Mouse (Mus musculus): ENCODE measurements around the gene Gsk3b.

GRCm38 (mm10) chr16:38236936-38237585 lies 148.3 kb downstream of the Gsk3b start:
- TF ChIP-seq CTCF (IDR thresholded peaks at IDR 0.05; ENCODE audit: low read depth, low read length) (no peak), POLR2A (IDR thresholded peaks at IDR 0.05; ENCODE audit: extremely low read depth, insufficient read depth, low read length) (no peak)

All from liver, adult 2 months (tissue).